Mouse (Mus musculus): Measurements from ENCODE around the gene Sall1. TPM values are rescaled to one million over a fixed set of nuclear protein-coding genes. Genes with fewer than 3 reads are reported as not detected.

Sall1 gene
- polyA plus RNA-seq, 1 experiment from 2014 or later, result 42.4 TPM

GRCm38 (mm10) chr8:89008784-89009183 lies 35.2 kb downstream of the Sall1 start:
- Histone ChIP-seq H3K9ac (no peak overlapping the region), H3K36me3 (no peaks in the 10 kb centered on the region), H3K4me3 (replicated peaks) (no peak overlapping the region), H3K27ac (no peak overlapping the region), H3K4me2 (no peak overlapping the region), H3K4me1 (peaks cover 27% of the 10 kb centered on the region), H3K9me3 (replicated peaks) (no peaks in the 10 kb centered on the region), H3K27me3 (peaks cover 39% of the 10 kb centered on the region)
- ATAC-seq (replicated peaks; ENCODE audit: low FRiP score), result no peak
- 39% methylated on average over 4 of the region's 7 CpGs for WGBS

GRCm38 (mm10) chr8:89007114-89007513 lies 36.8 kb downstream of the Sall1 start:
- Histone ChIP-seq H3K4me2 (peak overlapping the region; percentile 85), H3K27me3 (peaks cover 36% of the 10 kb centered on the region), H3K36me3 (no peaks in the 10 kb centered on the region), H3K9ac (no peak overlapping the region), H3K4me1 (peaks cover 32% of the 10 kb centered on the region), H3K27ac (0 out of 2 replicates have a peak overlapping the region, but pooled peaks have one; percentile 35), H3K4me3 (replicated peaks) (peak overlapping the region; percentile 42), H3K9me3 (replicated peaks) (no peaks in the 10 kb centered on the region)
- ATAC-seq (replicated peaks; ENCODE audit: low FRiP score), result peak; percentile 34; the same call in 1 of the 2 replicates
- 0% methylated on average over 8 of the region's 8 CpGs for WGBS

- WGBS, result under 1% methylated on average over 34 of the region's 34 CpGs
- no peak overlapping the region for H3K27ac ChIP-seq
- peak; percentile 67 for ATAC-seq (replicated peaks; ENCODE audit: low FRiP score)
- H3K4me3 ChIP-seq (replicated peaks), result peak overlapping the region; percentile 42
- peak overlapping the region; percentile 41 for H3K9ac ChIP-seq
- peak overlapping the region; percentile 85 for H3K4me2 ChIP-seq
- peaks cover 36% of the 10 kb centered on the region for H3K27me3 ChIP-seq
- H3K9me3 ChIP-seq (replicated peaks), result no peaks in the 10 kb centered on the region
- H3K36me3 ChIP-seq, result no peaks in the 10 kb centered on the region
- peaks cover 28% of the 10 kb centered on the region for H3K4me1 ChIP-seq
Observed at GRCm38 (mm10) chr8:89006426-89006825, 37.5 kb downstream of the Sall1 start.

- Histone ChIP-seq H3K9me3 (replicated peaks) (no peaks in the 10 kb centered on the region), H3K27ac (no peak overlapping the region), H3K36me3 (no peaks in the 10 kb centered on the region), H3K4me2 (peak overlapping the region; percentile 85), H3K4me1 (peaks cover 28% of the 10 kb centered on the region), H3K9ac (no peak overlapping the region), H3K4me3 (replicated peaks) (peak overlapping the region; percentile 42), H3K27me3 (peaks cover 36% of the 10 kb centered on the region)
- no peak for ATAC-seq (replicated peaks; ENCODE audit: low FRiP score)
- WGBS, result 39% methylated on average over 11 of the region's 11 CpGs
Observed at GRCm38 (mm10) chr8:89005797-89006196, 38.2 kb downstream of the Sall1 start.

- H3K9me3 ChIP-seq (replicated peaks), result no peaks in the 10 kb centered on the region
- H3K9ac ChIP-seq, result no peak overlapping the region
- no peak for ATAC-seq (replicated peaks; ENCODE audit: low FRiP score)
- no peak overlapping the region for H3K4me2 ChIP-seq
- no peak overlapping the region for H3K4me3 ChIP-seq (replicated peaks)
- peak overlapping the region; percentile 52; the same call in 1 of the 2 replicates for H3K27ac ChIP-seq
- 27% methylated on average over 2 of the region's 2 CpGs for WGBS
- peaks cover 28% of the 10 kb centered on the region for H3K4me1 ChIP-seq
- peaks cover 36% of the 10 kb centered on the region for H3K27me3 ChIP-seq
- no peaks in the 10 kb centered on the region for H3K36me3 ChIP-seq
Observed at GRCm38 (mm10) chr8:89004041-89004440, 39.9 kb downstream of the Sall1 start.

GRCm38 (mm10) chr8:89003336-89003896 lies 40.5 kb downstream of the Sall1 start:
- Histone ChIP-seq H3K9me3 (replicated peaks) (no peaks in the 10 kb centered on the region), H3K4me1 (peaks cover 28% of the 10 kb centered on the region), H3K4me3 (replicated peaks) (no peak overlapping the region), H3K27me3 (peaks cover 33% of the 10 kb centered on the region), H3K9ac (no peak overlapping the region), H3K4me2 (no peak overlapping the region), H3K36me3 (no peaks in the 10 kb centered on the region), H3K27ac (peak overlapping the region; percentile 52)
- WGBS, result 23% methylated on average over 8 of the region's 8 CpGs
- ATAC-seq (replicated peaks; ENCODE audit: low FRiP score), result no peak

- no peaks in the 10 kb centered on the region for H3K9me3 ChIP-seq (replicated peaks)
- H3K4me1 ChIP-seq, result peaks cover 20% of the 10 kb centered on the region
- H3K4me2 ChIP-seq, result no peak overlapping the region
- H3K9ac ChIP-seq, result no peak overlapping the region
- no peak overlapping the region for H3K27ac ChIP-seq
- 61% methylated on average over 2 of the region's 2 CpGs for WGBS
- H3K36me3 ChIP-seq, result no peaks in the 10 kb centered on the region
- ATAC-seq (replicated peaks; ENCODE audit: low FRiP score), result no peak
- H3K27me3 ChIP-seq, result peaks cover 20% of the 10 kb centered on the region
- H3K4me3 ChIP-seq (replicated peaks), result no peak overlapping the region
Observed at GRCm38 (mm10) chr8:89002128-89002527, 41.8 kb downstream of the Sall1 start.

- Histone ChIP-seq H3K9me3 (replicated peaks) (no peaks in the 10 kb centered on the region), H3K4me1 (peaks cover 2% of the 10 kb centered on the region; the same call in 1 of the 2 replicates), H3K36me3 (no peaks in the 10 kb centered on the region), H3K4me3 (replicated peaks) (no peak overlapping the region), H3K27ac (no peak overlapping the region), H3K4me2 (no peak overlapping the region), H3K27me3 (no peaks in the 10 kb centered on the region), H3K9ac (no peak overlapping the region)
- 82% methylated on average over 2 of the region's 2 CpGs for WGBS
- ATAC-seq (replicated peaks; ENCODE audit: low FRiP score), result no peak
Observed at GRCm38 (mm10) chr8:88997276-88997675, 46.7 kb downstream of the Sall1 start.

- no peaks in the 10 kb centered on the region for H3K27me3 ChIP-seq
- H3K9me3 ChIP-seq (replicated peaks), result no peaks in the 10 kb centered on the region
- H3K4me2 ChIP-seq, result no peak overlapping the region
- no peaks in the 10 kb centered on the region for H3K36me3 ChIP-seq
- H3K9ac ChIP-seq, result no peak overlapping the region
- H3K4me3 ChIP-seq (replicated peaks), result no peak overlapping the region
- H3K27ac ChIP-seq, result no peak overlapping the region
- H3K4me1 ChIP-seq, result peaks cover 12% of the 10 kb centered on the region; the same call in 1 of the 2 replicates
- WGBS, result 63% methylated on average over 15 of the region's 15 CpGs
- peak; percentile 58; the same call in 1 of the 2 replicates for ATAC-seq (replicated peaks; ENCODE audit: low FRiP score)
Observed at GRCm38 (mm10) chr8:88991780-88992509, 52.0 kb downstream of the Sall1 start.

- H3K9me3 ChIP-seq (replicated peaks), result no peaks in the 10 kb centered on the region
- no peak overlapping the region for H3K9ac ChIP-seq
- H3K4me1 ChIP-seq, result peaks cover 12% of the 10 kb centered on the region; the same call in 1 of the 2 replicates
- H3K4me3 ChIP-seq (replicated peaks), result no peak overlapping the region
- no peak overlapping the region for H3K27ac ChIP-seq
- ATAC-seq (replicated peaks; ENCODE audit: low FRiP score), result 0 out of 2 replicates have a peak, but pooled peaks have one; percentile 18
- H3K36me3 ChIP-seq, result no peaks in the 10 kb centered on the region
- H3K27me3 ChIP-seq, result no peaks in the 10 kb centered on the region
- no peak overlapping the region for H3K4me2 ChIP-seq
- whole genome bisulfite sequencing, result 48% methylated on average over 5 of the region's 5 CpGs
Observed at GRCm38 (mm10) chr8:88991176-88991575, 52.8 kb downstream of the Sall1 start.

- Histone ChIP-seq H3K27ac (no peak overlapping the region), H3K36me3 (no peaks in the 10 kb centered on the region), H3K4me2 (no peak overlapping the region), H3K27me3 (no peaks in the 10 kb centered on the region), H3K9me3 (replicated peaks) (no peaks in the 10 kb centered on the region), H3K4me1 (peaks cover 12% of the 10 kb centered on the region; the same call in 1 of the 2 replicates), H3K4me3 (replicated peaks) (no peak overlapping the region), H3K9ac (no peak overlapping the region)
- 91% methylated on average over 3 of the region's 3 CpGs for WGBS
- no peak for ATAC-seq (replicated peaks; ENCODE audit: low FRiP score)
Observed at GRCm38 (mm10) chr8:88989002-88989401, 55.0 kb downstream of the Sall1 start.

GRCm38 (mm10) chr8:88983468-88983867 lies 60.5 kb downstream of the Sall1 start:
- Histone ChIP-seq H3K4me1 (no peaks in the 10 kb centered on the region), H3K9ac (no peak overlapping the region), H3K4me2 (no peak overlapping the region), H3K27me3 (no peaks in the 10 kb centered on the region), H3K36me3 (no peaks in the 10 kb centered on the region), H3K4me3 (replicated peaks) (no peak overlapping the region), H3K27ac (no peak overlapping the region), H3K9me3 (replicated peaks) (no peaks in the 10 kb centered on the region)
- 77% methylated on average over 5 of the region's 5 CpGs for WGBS
- no peak for ATAC-seq (replicated peaks; ENCODE audit: low FRiP score)

Data from kidney, embryonic 15.5 days (tissue).